ENCODE assay signal across 12 mouse cellular contexts in the genomic region with DNA sequence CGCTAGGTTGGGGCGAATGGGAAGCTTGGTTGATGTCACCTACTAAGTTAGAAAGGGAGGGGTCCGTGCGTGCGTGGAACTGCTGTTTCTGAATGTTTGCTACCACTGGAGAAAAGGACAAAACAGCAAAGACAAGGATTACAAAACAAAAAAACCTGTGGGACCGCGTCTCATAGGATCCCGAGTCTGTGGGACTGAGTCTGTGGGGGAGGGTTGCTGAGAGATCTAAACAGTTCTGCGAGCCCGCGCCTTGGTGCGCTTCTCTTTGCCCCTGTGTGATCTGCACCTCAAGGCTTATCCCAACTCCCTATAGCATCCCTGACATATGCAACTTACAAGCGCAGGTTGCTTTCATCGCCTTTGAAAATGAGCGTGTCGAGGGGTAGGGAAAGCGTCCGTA.
DNase-seq lines count a peak whose midpoint lies in the region; ATAC-seq and TF ChIP-seq lines count a peak whose summit lies in the region.
"Had no signal": no experiment of that assay in that cellular context is flagged by ENCODE, and none has a peak within 500 bp of the region (broad histone marks: within the 10 kb centered on the region; RNA-seq: fewer than 3 reads in every experiment).

No protein-coding gene starts in this region.

- no peak for DNase-seq in gastrocnemius, adult 2 months
- no peak for DNase-seq in gastrocnemius, adult 8-10 months (ENCODE audit: low spot score in 2 of 2)
- no peak for DNase-seq in kidney, adult 18-20 months
- DNase-seq in intestine, embryonic 14.5 days (ENCODE audit: low spot score), result no peak
- DNase-seq in frontal cortex, postnatal 25 days (ENCODE audit: low spot score in 2 of 2), result no peak
- DNase-seq: cerebellum, postnatal 14 days had no signal

- no peaks in the 10 kb centered on the region for H3K27me3 ChIP-seq in kidney, embryonic 15.5 days
- no peaks in the 10 kb centered on the region for H3K27me3 ChIP-seq in intestine, embryonic 14.5 days (replicated peaks; ENCODE audit: control insufficient read depth, insufficient read depth, low read length)
- H3K27me3 ChIP-seq in midbrain, embryonic 15.5 days (replicated peaks), result no peaks in the 10 kb centered on the region
- no peaks in the 10 kb centered on the region for H3K27me3 ChIP-seq in forebrain, embryonic 16.5 days (replicated peaks; ENCODE audit: control insufficient read depth, insufficient read depth, low read length)
- H3K27me3 ChIP-seq: neural tube, embryonic 12.5 days had no signal

- H3K9ac ChIP-seq in kidney, embryonic 15.5 days, result no peak overlapping the region
- H3K9ac ChIP-seq in intestine, embryonic 14.5 days (ENCODE audit: low read length), result no peak overlapping the region
- no peak overlapping the region for H3K9ac ChIP-seq in midbrain, embryonic 15.5 days
- no peak overlapping the region for H3K9ac ChIP-seq in forebrain, embryonic 16.5 days (replicated peaks; ENCODE audit: low read depth, low read length)
- H3K9ac ChIP-seq: neural tube, embryonic 12.5 days had no signal

- H3K4me2 ChIP-seq in kidney, embryonic 15.5 days, result peak overlapping the region; percentile 39
- peak overlapping the region; percentile 40 for H3K4me2 ChIP-seq in intestine, embryonic 14.5 days (ENCODE audit: low read length)
- H3K4me2 ChIP-seq in midbrain, embryonic 15.5 days, result peak overlapping the region; percentile 28; the same call in 1 of the 2 replicates
- H3K4me2 ChIP-seq in forebrain, embryonic 16.5 days (ENCODE audit: low read length), result no peak overlapping the region
- H3K4me2 ChIP-seq: neural tube, embryonic 12.5 days had no signal

- H3K36me3 ChIP-seq in kidney, embryonic 15.5 days, result no peaks in the 10 kb centered on the region
- no peaks in the 10 kb centered on the region for H3K36me3 ChIP-seq in intestine, embryonic 14.5 days (ENCODE audit: control insufficient read depth, insufficient read depth, low read length)
- H3K36me3 ChIP-seq in midbrain, embryonic 15.5 days (replicated peaks), result no peaks in the 10 kb centered on the region
- no peaks in the 10 kb centered on the region for H3K36me3 ChIP-seq in forebrain, embryonic 16.5 days (ENCODE audit: control insufficient read depth, insufficient read depth)
- H3K36me3 ChIP-seq: G1E; neural tube, embryonic 12.5 days had no signal

- intact Hi-C loops in gastrocnemius, adult 2 months (cut with DNase I), result no loop called here

- TF ChIP-seq CTCF in gastrocnemius, adult 2 months (IDR thresholded peaks at IDR 0.05), result no peak

- peak overlapping the region; percentile 28; the same call in 1 of the 2 replicates for H3K27ac ChIP-seq in gastrocnemius, adult 2 months
- no peak overlapping the region for H3K27ac ChIP-seq in kidney, embryonic 15.5 days
- H3K27ac ChIP-seq in intestine, embryonic 14.5 days (ENCODE audit: low read depth), result no peak overlapping the region
- H3K27ac ChIP-seq in midbrain, embryonic 15.5 days, result no peak overlapping the region
- H3K27ac ChIP-seq in forebrain, embryonic 16.5 days (ENCODE audit: low read length), result no peak overlapping the region
- H3K27ac ChIP-seq: neural tube, embryonic 12.5 days had no signal

- peak overlapping the region; percentile 64 for H3K4me3 ChIP-seq in gastrocnemius, adult 2 months
- no peak overlapping the region for H3K4me3 ChIP-seq in kidney, embryonic 15.5 days (replicated peaks)
- peak overlapping the region; percentile 6; the same call in 1 of the 2 replicates for H3K4me3 ChIP-seq in intestine, embryonic 14.5 days (ENCODE audit: low read depth, low read length)
- H3K4me3 ChIP-seq in midbrain, embryonic 15.5 days, result no peak overlapping the region
- H3K4me3 ChIP-seq in forebrain, embryonic 16.5 days (replicated peaks; ENCODE audit: low read length), result no peak overlapping the region
- H3K4me3 ChIP-seq: neural tube, embryonic 12.5 days had no signal

- ATAC-seq in kidney, embryonic 15.5 days (replicated peaks; ENCODE audit: low FRiP score), result no peak
- no peak for ATAC-seq in intestine, embryonic 14.5 days (replicated peaks; ENCODE audit: low FRiP score, low TSS enrichment, low read depth)
- ATAC-seq in midbrain, embryonic 15.5 days (replicated peaks), result no peak
- no peak for ATAC-seq in forebrain, embryonic 16.5 days
- ATAC-seq: activated CD4-positive, CD25-positive, alpha-beta regulatory T cell, adult 4 months had no signal

- H3K4me1 ChIP-seq in kidney, embryonic 15.5 days, result 0 out of 2 replicates have a peak, but pooled peaks cover 4% of the 10 kb centered on the region
- no peaks in the 10 kb centered on the region for H3K4me1 ChIP-seq in intestine, embryonic 14.5 days (replicated peaks; ENCODE audit: control insufficient read depth, insufficient read depth, low read length)
- H3K4me1 ChIP-seq in midbrain, embryonic 15.5 days, result peaks cover 5% of the 10 kb centered on the region; the same call in 1 of the 2 replicates
- no peaks in the 10 kb centered on the region for H3K4me1 ChIP-seq in forebrain, embryonic 16.5 days (replicated peaks; ENCODE audit: control insufficient read depth, insufficient read depth, low read length)
- H3K4me1 ChIP-seq: neural tube, embryonic 12.5 days had no signal

- H3K9me3 ChIP-seq in kidney, embryonic 15.5 days (replicated peaks), result no peaks in the 10 kb centered on the region
- no peaks in the 10 kb centered on the region for H3K9me3 ChIP-seq in intestine, embryonic 14.5 days (ENCODE audit: control insufficient read depth, low read length)
- H3K9me3 ChIP-seq in midbrain, embryonic 15.5 days, result no peaks in the 10 kb centered on the region
- 0 out of 2 replicates have a peak, but pooled peaks cover 2% of the 10 kb centered on the region for H3K9me3 ChIP-seq in forebrain, embryonic 16.5 days (ENCODE audit: control insufficient read depth, low read length)

- WGBS in kidney, embryonic 15.5 days, result 50% methylated on average over 18 of the region's 18 CpGs
- WGBS in intestine, embryonic 14.5 days, result 28% methylated on average over 18 of the region's 18 CpGs
- WGBS in midbrain, embryonic 15.5 days, result 42% methylated on average over 18 of the region's 18 CpGs
- 54% methylated on average over 18 of the region's 18 CpGs for WGBS in forebrain, embryonic 16.5 days

Comparison
In these comparisons a context has a peak if more than half of its experiments do, and no peak if none do; other contexts are left out.
1. H3K4me3 ChIP-seq: peak in gastrocnemius, adult 2 months (single experiment) and intestine, embryonic 14.5 days (single experiment); none in kidney, embryonic 15.5 days (single experiment), midbrain, embryonic 15.5 days (single experiment) and forebrain, embryonic 16.5 days (single experiment).